ENCODE assay signal across 12 mouse cellular contexts in the genomic region with DNA sequence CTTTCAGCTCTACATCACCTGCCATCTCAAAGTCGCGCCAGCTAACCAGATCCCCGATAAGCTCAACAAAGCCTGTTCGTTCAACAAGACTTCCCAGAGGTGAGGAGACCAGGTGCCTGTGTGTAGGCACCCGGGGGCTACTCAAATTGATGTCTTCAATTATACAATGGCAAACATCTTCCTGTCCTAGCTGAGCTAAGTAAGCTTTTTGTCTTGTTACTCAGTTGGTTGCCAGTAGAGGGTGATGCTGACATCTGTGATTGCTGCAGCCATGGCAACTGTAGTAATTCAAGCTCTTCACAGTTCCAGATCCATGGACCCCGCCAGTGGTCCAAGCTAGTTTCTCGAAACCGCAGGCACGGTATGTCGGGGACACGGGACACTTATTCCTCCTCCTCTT. TPM values are rescaled to one million over a fixed set of nuclear protein-coding genes. Genes with fewer than 3 reads are reported as not detected.
DNase-seq lines count a peak whose midpoint lies in the region; ATAC-seq and TF ChIP-seq lines count a peak whose summit lies in the region.
"Had no signal": no experiment of that assay in that cellular context is flagged by ENCODE, and none has a peak within 500 bp of the region (broad histone marks: within the 10 kb centered on the region; RNA-seq: fewer than 3 reads in every experiment).

No protein-coding gene starts in this region.

- no peak overlapping the region for H3K27ac ChIP-seq in forebrain, postnatal 0 days (ENCODE audit: low read depth, low read length)
- H3K27ac ChIP-seq in forebrain, embryonic 13.5 days: no peak overlapping the region
- H3K27ac ChIP-seq in cortical plate, adult 2 months (ENCODE audit: insufficient read depth, low read length): no peak overlapping the region
- H3K27ac ChIP-seq: macrophage had no signal

- no peaks in the 10 kb centered on the region for H3K9me3 ChIP-seq in forebrain, postnatal 0 days (ENCODE audit: low read length)
- no peaks in the 10 kb centered on the region for H3K9me3 ChIP-seq in forebrain, embryonic 13.5 days (replicated peaks)
- H3K9me3 ChIP-seq: G1E had no signal

- peak; percentile 51; the same call in 1 of the 2 replicates for ATAC-seq in forebrain, postnatal 0 days
- no peak for ATAC-seq in forebrain, embryonic 13.5 days
- ATAC-seq in activated CD4-positive, CD25-positive, alpha-beta regulatory T cell, adult 4 months: no peak

- peak; percentile 60 for TF ChIP-seq CTCF in forebrain, postnatal 0 days (IDR thresholded peaks at IDR 0.05; ENCODE audit: low read depth)
- TF ChIP-seq CTCF in cortical plate, adult 2 months (IDR thresholded peaks at IDR 0.05; ENCODE audit: extremely low read depth, insufficient read depth, low read length): peak; percentile 47

- H3K27me3 ChIP-seq in forebrain, postnatal 0 days (ENCODE audit: insufficient read depth, low read length): no peaks in the 10 kb centered on the region
- H3K27me3 ChIP-seq in forebrain, embryonic 13.5 days: no peaks in the 10 kb centered on the region

- intact Hi-C loops in left cerebral cortex, postnatal 14 days (cut with DNase I): loop anchor here (5.0 kb wide), 1 partner anchor 45 kb away; no protein-coding TSS in a partner anchor

- TF ChIP-seq POLR2A in cortical plate, adult 2 months (IDR thresholded peaks at IDR 0.05; ENCODE audit: extremely low read depth, insufficient read depth, low read length): no peak

- no peaks in the 10 kb centered on the region for H3K36me3 ChIP-seq in forebrain, postnatal 0 days (ENCODE audit: insufficient read depth)
- no peaks in the 10 kb centered on the region for H3K36me3 ChIP-seq in forebrain, embryonic 13.5 days (ENCODE audit: poor library complexity, severe bottlenecking)
- H3K36me3 ChIP-seq: G1E had no signal

- H3K4me1 ChIP-seq in forebrain, postnatal 0 days (ENCODE audit: insufficient read depth): no peaks in the 10 kb centered on the region
- no peaks in the 10 kb centered on the region for H3K4me1 ChIP-seq in forebrain, embryonic 13.5 days
- H3K4me1 ChIP-seq in cortical plate, adult 2 months (ENCODE audit: control insufficient read depth, insufficient read depth, low read length): no peaks in the 10 kb centered on the region

- H3K4me3 ChIP-seq in forebrain, postnatal 0 days (ENCODE audit: low read depth, low read length): no peak overlapping the region
- H3K4me3 ChIP-seq in forebrain, embryonic 13.5 days: no peak overlapping the region
- no peak overlapping the region for H3K4me3 ChIP-seq in cortical plate, adult 2 months (ENCODE audit: insufficient read depth, low read length)

- H3K4me2 ChIP-seq in forebrain, postnatal 0 days (ENCODE audit: low read depth): no peak overlapping the region
- no peak overlapping the region for H3K4me2 ChIP-seq in forebrain, embryonic 13.5 days

- no peak overlapping the region for H3K9ac ChIP-seq in forebrain, postnatal 0 days
- H3K9ac ChIP-seq in forebrain, embryonic 13.5 days: no peak overlapping the region

- peak; percentile 61 for DNase-seq in forebrain, postnatal 0 days
- DNase-seq in left cerebral cortex, postnatal 14 days (ENCODE audit: low spot score in 2 of 2): peak; percentile 27 to 51
- no peak for DNase-seq in left cerebral cortex, adult 18-20 months (ENCODE audit: low spot score in 2 of 2)
- peak; percentile 29 for DNase-seq in CD4-positive helper T cell, adult 2 months (ENCODE audit: low read depth, low spot score)
- no peak for DNase-seq in kidney, adult 18-20 months
- DNase-seq: cerebellum, adult 8-10 months had no signal

- 57% methylated on average over 11 of the region's 11 CpGs for WGBS in forebrain, postnatal 0 days
- WGBS in forebrain, embryonic 13.5 days: 64% methylated on average over 11 of the region's 11 CpGs

RNA-seq across cellular contexts. Expression of gene Zp3, which starts 7.3 kb away (rescaled TPM):
- 0.14 TPM in 1 of 2 replicates, not detected in the other for total RNA-seq in forebrain, postnatal 0 days (2014; rRNA removed)
- 0.14 and 0.23 TPM in 2 replicates for polyA plus RNA-seq in forebrain, postnatal 0 days (2015; fragmentation: Nextera tagmentation; extraction: Ambion mirVana)
- polyA plus RNA-seq in forebrain, embryonic 13.5 days (2015; fragmentation: Nextera tagmentation; extraction: Ambion mirVana): not detected in 2 replicates
- total RNA-seq in left cerebral cortex, postnatal 14 days (2021): not detected
- not detected for total RNA-seq in left cerebral cortex, adult 18-20 months (2021)
- 0.08 TPM in 1 of 2 replicates, not detected in the other for polyA plus RNA-seq in cortical plate, adult 2 months (2012; rRNA removed)
- not detected for polyA plus RNA-seq in activated CD4-positive, CD25-positive, alpha-beta regulatory T cell, adult 4 months (2017; shearing (Covaris generic))
- total RNA-seq: G1E; layer of hippocampus, adult 8-10 months had no signal
- polyA plus RNA-seq: G1E, macrophage had no signal

RNA-seq across cellular contexts. Expression of gene Dtx2, which starts 7.4 kb away (rescaled TPM):
- total RNA-seq in forebrain, postnatal 0 days (2014; rRNA removed): 19.5 and 25.3 TPM in 2 replicates
- 17.6 and 20.0 TPM in 2 replicates for polyA plus RNA-seq in forebrain, postnatal 0 days (2015; fragmentation: Nextera tagmentation; extraction: Ambion mirVana)
- polyA plus RNA-seq in forebrain, embryonic 13.5 days (2015; fragmentation: Nextera tagmentation; extraction: Ambion mirVana): 25.5 and 27.2 TPM in 2 replicates
- total RNA-seq in left cerebral cortex, postnatal 14 days (2021): 1 to 10 TPM; 8.6 to 9.1 TPM
- total RNA-seq in left cerebral cortex, adult 18-20 months (2021): 10 to 100 TPM in 1 of 2 experiments, 1 to 10 TPM in 1; 8.3 to 10.2 TPM
- polyA plus RNA-seq in cortical plate, adult 2 months (2012; rRNA removed): 8.9 and 9.6 TPM in 2 replicates
- 10 to 100 TPM; 10.6 to 13.8 TPM for polyA plus RNA-seq in activated CD4-positive, CD25-positive, alpha-beta regulatory T cell, adult 4 months (2017; shearing (Covaris generic))

RNA-seq across cellular contexts. Expression of gene Ssc4d, which starts 12.9 kb away (rescaled TPM):
- total RNA-seq in forebrain, postnatal 0 days (2014; rRNA removed): 6.5 and 7.0 TPM in 2 replicates
- 2.5 and 4.0 TPM in 2 replicates for polyA plus RNA-seq in forebrain, postnatal 0 days (2015; fragmentation: Nextera tagmentation; extraction: Ambion mirVana)
- polyA plus RNA-seq in forebrain, embryonic 13.5 days (2015; fragmentation: Nextera tagmentation; extraction: Ambion mirVana): 0.48 TPM in 2 replicates
- total RNA-seq in left cerebral cortex, postnatal 14 days (2021): 1 to 10 TPM; 1.4 to 1.5 TPM
- 1 to 10 TPM in 1 of 2 experiments, under 1 TPM in 1; 0.79 to 1.3 TPM for total RNA-seq in left cerebral cortex, adult 18-20 months (2021)
- polyA plus RNA-seq in cortical plate, adult 2 months (2012; rRNA removed): 2.7 and 3.7 TPM in 2 replicates
- 1 to 10 TPM; 1.7 to 2.4 TPM for polyA plus RNA-seq in activated CD4-positive, CD25-positive, alpha-beta regulatory T cell, adult 4 months (2017; shearing (Covaris generic))

RNA-seq across cellular contexts. Expression of gene Upk3b, which starts 51.0 kb away (rescaled TPM):
- 0.19 TPM in 1 of 2 replicates, not detected in the other for total RNA-seq in forebrain, postnatal 0 days (2014; rRNA removed)
- polyA plus RNA-seq in forebrain, postnatal 0 days (2015; fragmentation: Nextera tagmentation; extraction: Ambion mirVana): not detected in 2 replicates
- polyA plus RNA-seq in forebrain, embryonic 13.5 days (2015; fragmentation: Nextera tagmentation; extraction: Ambion mirVana): not detected in 2 replicates
- total RNA-seq in left cerebral cortex, postnatal 14 days (2021): not detected
- total RNA-seq in left cerebral cortex, adult 18-20 months (2021): not detected
- 0.04 TPM in 1 of 2 replicates, not detected in the other for polyA plus RNA-seq in cortical plate, adult 2 months (2012; rRNA removed)
- polyA plus RNA-seq in activated CD4-positive, CD25-positive, alpha-beta regulatory T cell, adult 4 months (2017; shearing (Covaris generic)): not detected
- total RNA-seq: layer of hippocampus, adult 8-10 months had no signal
- polyA plus RNA-seq: G1E, macrophage had no signal

RNA-seq across cellular contexts. Expression of gene Ywhag, which starts 52.8 kb away (rescaled TPM):
- 220 and 286 TPM in 2 replicates for total RNA-seq in forebrain, postnatal 0 days (2014; rRNA removed)
- 603 and 867 TPM in 2 replicates for polyA plus RNA-seq in forebrain, postnatal 0 days (2015; fragmentation: Nextera tagmentation; extraction: Ambion mirVana)
- 424 and 485 TPM in 2 replicates for polyA plus RNA-seq in forebrain, embryonic 13.5 days (2015; fragmentation: Nextera tagmentation; extraction: Ambion mirVana)
- 1,000 to 10,000 TPM; 1,469 to 1,528 TPM for total RNA-seq in left cerebral cortex, postnatal 14 days (2021)
- 1,000 to 10,000 TPM; 1,157 to 1,215 TPM for total RNA-seq in left cerebral cortex, adult 18-20 months (2021)
- 516 and 534 TPM in 2 replicates for polyA plus RNA-seq in cortical plate, adult 2 months (2012; rRNA removed)
- polyA plus RNA-seq in activated CD4-positive, CD25-positive, alpha-beta regulatory T cell, adult 4 months (2017; shearing (Covaris generic)): 10 to 100 TPM; 34.1 to 56.7 TPM

Comparison
In these comparisons a context has a peak if more than half of its experiments do, and no peak if none do; other contexts are left out.
1. DNase-seq: peak in forebrain, postnatal 0 days (single experiment), left cerebral cortex, postnatal 14 days (2 of 2) and CD4-positive helper T cell, adult 2 months (single experiment); none in left cerebral cortex, adult 18-20 months (0 of 2) and kidney, adult 18-20 months (single experiment).